Mouse (Mus musculus): ENCODE results near the gene Adsl. TPM values are rescaled to one million over a fixed set of nuclear protein-coding genes. Genes with fewer than 3 reads are reported as not detected.
A peak's percentile ranks its signal among the peaks of the same experiment; 100 is the strongest.
"Not testable (repeated sequence)": the region's sequence is repeated elsewhere in the genome, so short reads cannot be mapped to it uniquely, and the experiment has no call there.

Adsl gene
- total RNA-seq (2015) (17.0 and 28.2 TPM in 2 replicates), total RNA-seq (2017) (44.6 and 50.8 TPM in 2 replicates)

GRCm38 (mm10) chr15:80948145-80949135, at the start of gene Adsl:
Gene Adsl (plus strand): TSS chr15:80948490.
- ATAC-seq (ENCODE audit: poor library complexity, severe bottlenecking), result peak; percentile 99

GRCm38 (mm10) chr15:80899806-80900205, 48.5 kb upstream of the Adsl start:
- no peak for ATAC-seq (ENCODE audit: poor library complexity, severe bottlenecking)

GRCm38 (mm10) chr15:80901806-80902513, 46.3 kb upstream of the Adsl start:
- ATAC-seq (ENCODE audit: poor library complexity, severe bottlenecking), result peak; percentile 94

GRCm38 (mm10) chr15:80904776-80905175, 43.5 kb upstream of the Adsl start:
- ATAC-seq (ENCODE audit: poor library complexity, severe bottlenecking), result not testable (repeated sequence)

- no peak for ATAC-seq (ENCODE audit: poor library complexity, severe bottlenecking)
Measured at GRCm38 (mm10) chr15:80910183-80910582, 38.1 kb upstream of the Adsl start.

- peak; percentile 15; the same call in 1 of the 2 replicates for ATAC-seq (ENCODE audit: poor library complexity, severe bottlenecking)
Measured at GRCm38 (mm10) chr15:80910790-80911531, 37.3 kb upstream of the Adsl start.

- no peak for ATAC-seq (ENCODE audit: poor library complexity, severe bottlenecking)
Measured at GRCm38 (mm10) chr15:80912175-80912574, 36.1 kb upstream of the Adsl start.

- ATAC-seq (ENCODE audit: poor library complexity, severe bottlenecking), result no peak
Measured at GRCm38 (mm10) chr15:80913803-80914202, 34.5 kb upstream of the Adsl start.

- ATAC-seq (ENCODE audit: poor library complexity, severe bottlenecking), result no peak
Measured at GRCm38 (mm10) chr15:80915850-80916249, 32.4 kb upstream of the Adsl start.

GRCm38 (mm10) chr15:80916621-80917020, 31.7 kb upstream of the Adsl start:
- ATAC-seq (ENCODE audit: poor library complexity, severe bottlenecking), result no peak

- ATAC-seq (ENCODE audit: poor library complexity, severe bottlenecking), result no peak
Measured at GRCm38 (mm10) chr15:80920346-80920745, 27.9 kb upstream of the Adsl start.

- ATAC-seq (ENCODE audit: poor library complexity, severe bottlenecking), result 0 out of 2 replicates have a peak, but pooled peaks have one; percentile 30
Measured at GRCm38 (mm10) chr15:80921781-80922180, 26.5 kb upstream of the Adsl start.

GRCm38 (mm10) chr15:80924211-80924610, 24.1 kb upstream of the Adsl start:
- ATAC-seq (ENCODE audit: poor library complexity, severe bottlenecking), result no peak

- no peak for ATAC-seq (ENCODE audit: poor library complexity, severe bottlenecking)
Measured at GRCm38 (mm10) chr15:80928811-80929355, 19.4 kb upstream of the Adsl start.

GRCm38 (mm10) chr15:80930048-80930571, 18.2 kb upstream of the Adsl start:
- no peak for ATAC-seq (ENCODE audit: poor library complexity, severe bottlenecking)

- ATAC-seq (ENCODE audit: poor library complexity, severe bottlenecking), result not testable (repeated sequence)
Measured at GRCm38 (mm10) chr15:80930676-80931320, 17.5 kb upstream of the Adsl start.

- no peak for ATAC-seq (ENCODE audit: poor library complexity, severe bottlenecking)
Measured at GRCm38 (mm10) chr15:80931345-80931960, 16.8 kb upstream of the Adsl start.

- no peak for ATAC-seq (ENCODE audit: poor library complexity, severe bottlenecking)
Measured at GRCm38 (mm10) chr15:80934841-80935240, 13.4 kb upstream of the Adsl start.

GRCm38 (mm10) chr15:80936686-80937085, 11.6 kb upstream of the Adsl start:
- no peak for ATAC-seq (ENCODE audit: poor library complexity, severe bottlenecking)
